Mouse (Mus musculus) kidney, postnatal 25 days (tissue): ENCODE measurements around the gene Fermt1.

Experiments
- DNase-seq, 2 experiments: peaks; one replicate each; pipeline ENCODE4 v3.0.0; 2021; ENCODE audit warnings: mixed read lengths in 2 of 2

Fermt1 gene

DNA sequence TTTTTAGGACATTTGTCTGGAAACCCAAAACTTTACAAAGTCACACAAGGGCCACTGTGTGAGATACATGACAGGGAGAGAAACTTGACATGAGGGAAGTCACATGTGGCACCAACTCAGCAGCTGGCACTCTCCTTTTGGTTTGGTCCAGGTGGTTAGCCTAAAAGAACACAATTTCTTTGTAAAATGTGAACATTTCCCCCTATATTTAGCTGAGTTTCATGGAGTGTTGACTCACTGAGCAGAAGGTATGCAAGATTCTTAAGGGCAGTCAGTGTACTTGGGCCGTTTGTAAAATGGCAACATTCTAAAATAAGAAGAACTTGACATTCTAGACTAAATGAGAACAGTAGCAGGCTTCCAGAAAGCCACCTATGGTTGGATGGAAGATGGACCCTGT, 30.9 kb downstream of the Fermt1 start:
- no peak for DNase-seq

DNA sequence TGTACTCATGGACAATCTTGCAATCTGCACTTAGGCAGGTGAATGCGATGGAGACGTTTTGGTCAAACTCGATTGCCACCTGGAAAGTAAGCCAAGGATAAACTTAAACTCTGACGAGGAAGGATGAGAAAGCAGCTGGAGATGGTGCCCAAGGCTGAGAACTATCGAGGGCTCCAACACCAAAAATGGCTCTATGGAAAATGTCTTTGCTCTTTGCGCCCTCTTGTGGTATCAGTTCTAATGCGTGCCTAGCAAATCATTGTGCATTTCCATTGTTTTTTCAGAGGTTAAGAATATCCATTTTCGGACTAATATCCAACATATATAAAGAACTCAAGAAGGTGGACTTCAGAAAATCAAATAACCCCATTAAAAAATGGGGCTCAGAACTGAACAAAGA, 38.9 kb downstream of the Fermt1 start:
- DNase-seq, result peak in 1 of 2 experiments; percentile 55

DNA sequence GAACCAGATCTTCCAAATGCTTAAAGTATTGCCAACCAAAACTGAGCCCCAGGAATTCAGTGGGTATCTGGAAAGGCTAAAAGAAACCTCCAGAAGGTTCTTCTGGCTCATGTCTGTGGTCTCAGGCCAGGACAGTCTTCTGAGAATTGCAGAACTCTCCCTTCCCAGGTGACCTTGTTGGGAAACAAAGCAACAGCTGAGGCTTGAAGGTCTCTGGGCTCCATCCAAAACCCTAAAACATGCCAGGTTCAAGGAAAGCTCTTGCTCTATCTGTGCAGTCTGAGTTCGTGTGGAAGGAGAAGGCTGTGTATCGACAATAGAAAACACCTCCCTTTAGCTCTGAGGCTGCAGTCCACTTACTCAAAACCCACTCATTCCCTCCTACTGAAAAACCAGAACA, 40.7 kb downstream of the Fermt1 start:
- DNase-seq, result no peak

DNA sequence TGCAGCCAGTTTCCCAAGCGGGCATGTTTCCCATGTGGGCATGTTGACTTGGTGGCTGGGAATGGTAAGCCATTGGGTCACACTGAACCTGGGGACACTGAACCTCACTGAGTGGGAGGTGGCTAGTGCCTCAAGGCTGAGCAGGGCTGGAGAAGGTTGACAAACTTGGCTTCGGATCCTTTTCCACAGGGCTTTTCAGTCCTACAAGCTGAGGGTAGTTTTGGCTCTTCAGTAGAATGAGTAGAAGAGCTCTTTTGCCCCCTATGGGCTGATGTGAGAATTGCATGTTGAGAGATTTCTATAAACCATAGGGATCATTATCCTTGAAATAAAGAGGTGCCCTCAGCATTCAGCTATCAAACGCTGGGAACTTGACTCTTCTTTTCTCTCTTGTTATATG, 42.2 kb downstream of the Fermt1 start:
- peak; percentile 41 to 72 for DNase-seq

DNA sequence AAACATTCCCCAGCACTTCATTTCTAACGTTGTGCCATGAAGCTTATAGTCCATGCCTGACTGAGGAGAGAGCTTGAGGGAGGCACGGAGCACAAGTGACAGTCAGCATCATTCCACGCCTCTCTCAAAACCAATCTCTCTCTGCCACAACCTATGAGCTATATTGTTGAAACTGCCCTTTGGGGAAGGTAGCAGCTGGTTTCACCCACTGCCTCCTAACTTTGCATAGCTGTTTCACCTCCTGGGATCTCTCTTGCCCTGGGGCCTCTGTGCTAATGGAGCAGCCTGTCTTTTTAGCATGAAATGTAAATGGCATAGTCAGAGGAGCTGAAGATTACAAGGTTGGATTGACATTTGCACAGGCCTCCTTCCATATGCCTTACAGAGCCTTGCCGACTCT, 43.6 kb downstream of the Fermt1 start:
- no peak for DNase-seq

DNA sequence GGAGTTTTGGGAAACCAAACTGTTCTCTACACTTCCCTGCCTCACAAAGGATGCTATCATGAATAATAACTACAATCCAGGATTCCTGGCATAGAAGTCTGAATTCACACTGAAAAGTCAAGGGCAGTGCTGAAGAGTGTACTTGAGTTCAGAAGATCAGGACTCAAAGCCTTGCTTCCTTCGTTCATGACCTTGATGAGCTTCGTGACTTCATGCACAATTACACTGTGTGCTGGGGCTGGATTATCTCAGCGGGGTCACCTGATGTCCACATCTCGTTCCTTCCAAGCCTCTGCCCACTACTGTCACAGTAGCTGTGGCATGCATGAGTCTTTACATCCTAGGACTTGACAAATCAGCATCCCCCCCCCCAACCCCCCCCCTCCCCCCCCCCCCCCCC, 44.1 kb downstream of the Fermt1 start:
- no peak for DNase-seq

DNA sequence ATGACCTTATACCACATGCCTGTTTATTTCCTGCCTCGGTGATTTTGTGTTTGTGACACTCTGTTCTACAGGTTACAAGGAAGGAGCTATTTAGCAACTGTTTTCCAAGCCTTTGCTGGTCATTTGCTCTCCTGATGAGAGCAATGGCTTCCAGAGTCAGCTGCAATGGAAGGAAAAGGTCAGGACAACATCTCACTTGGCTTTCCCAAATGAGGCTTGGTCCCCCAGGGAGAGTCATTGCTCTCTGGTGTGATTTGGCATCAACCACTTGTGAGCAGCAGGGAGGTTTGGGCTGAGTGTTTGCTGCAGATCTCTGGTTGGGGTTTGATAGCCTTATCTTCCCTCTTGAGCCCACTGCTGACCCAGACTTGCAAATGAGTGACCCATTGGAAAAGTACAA, 45.1 kb downstream of the Fermt1 start:
- no peak for DNase-seq

DNA sequence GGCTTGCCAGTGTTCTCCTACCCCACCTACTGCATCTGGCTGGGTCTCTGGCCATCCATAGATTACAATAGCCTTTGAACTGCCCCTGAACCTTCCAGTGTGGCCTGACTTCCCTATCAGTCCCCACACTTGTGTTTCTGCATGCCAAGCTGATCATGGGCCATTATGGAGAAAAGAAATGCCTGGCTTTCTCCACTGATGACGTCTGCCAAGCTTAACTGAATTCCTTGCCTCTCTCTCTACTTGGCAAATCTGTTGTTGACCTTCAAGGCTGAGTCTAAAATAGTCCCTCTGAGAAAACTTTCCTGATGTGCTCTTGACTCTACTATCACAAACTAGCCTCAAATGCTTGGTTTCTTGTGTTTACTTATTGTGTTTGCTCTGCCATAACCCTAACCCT, 47.5 kb downstream of the Fermt1 start:
- DNase-seq, result no peak

DNA sequence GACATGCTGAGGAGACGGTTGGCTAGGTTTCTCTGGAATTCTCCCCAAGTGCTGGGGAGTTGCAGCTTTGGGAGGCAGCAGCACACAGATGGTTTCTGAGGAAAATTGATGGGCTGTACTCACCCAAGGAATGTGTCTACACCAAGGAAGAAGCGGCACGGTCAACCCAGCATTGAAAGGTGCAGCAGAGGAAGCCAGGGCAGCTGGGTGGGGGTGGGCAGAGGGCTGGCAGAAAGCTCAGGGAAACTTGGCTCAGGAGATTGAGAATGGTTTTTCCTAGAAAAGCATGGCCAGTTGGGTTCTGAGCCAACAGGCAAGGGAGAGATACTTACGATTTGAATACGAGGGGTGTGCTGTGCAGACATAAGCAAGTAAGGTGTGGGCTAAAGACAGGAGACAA, 51.9 kb downstream of the Fermt1 start:
- no peak for DNase-seq

DNA sequence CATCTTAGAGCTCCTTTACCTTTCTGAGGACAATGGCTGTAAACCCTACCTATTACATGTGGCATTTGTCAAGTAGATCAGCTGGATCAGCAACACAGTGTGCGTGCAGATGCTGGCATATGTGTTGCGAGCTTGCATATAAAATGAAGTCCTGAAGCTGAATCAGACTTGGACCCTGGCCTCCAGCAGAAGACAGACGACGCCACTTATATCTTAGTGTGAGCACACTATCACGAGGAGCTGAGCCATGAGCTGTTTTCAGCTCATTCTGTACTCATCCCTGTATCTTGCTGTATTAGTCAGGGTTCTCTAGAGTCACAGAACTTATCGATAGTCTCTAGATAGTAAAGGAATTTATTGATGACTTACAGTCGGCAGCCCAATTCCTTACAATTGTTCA, 60.4 kb downstream of the Fermt1 start:
- DNase-seq, result no peak

DNA sequence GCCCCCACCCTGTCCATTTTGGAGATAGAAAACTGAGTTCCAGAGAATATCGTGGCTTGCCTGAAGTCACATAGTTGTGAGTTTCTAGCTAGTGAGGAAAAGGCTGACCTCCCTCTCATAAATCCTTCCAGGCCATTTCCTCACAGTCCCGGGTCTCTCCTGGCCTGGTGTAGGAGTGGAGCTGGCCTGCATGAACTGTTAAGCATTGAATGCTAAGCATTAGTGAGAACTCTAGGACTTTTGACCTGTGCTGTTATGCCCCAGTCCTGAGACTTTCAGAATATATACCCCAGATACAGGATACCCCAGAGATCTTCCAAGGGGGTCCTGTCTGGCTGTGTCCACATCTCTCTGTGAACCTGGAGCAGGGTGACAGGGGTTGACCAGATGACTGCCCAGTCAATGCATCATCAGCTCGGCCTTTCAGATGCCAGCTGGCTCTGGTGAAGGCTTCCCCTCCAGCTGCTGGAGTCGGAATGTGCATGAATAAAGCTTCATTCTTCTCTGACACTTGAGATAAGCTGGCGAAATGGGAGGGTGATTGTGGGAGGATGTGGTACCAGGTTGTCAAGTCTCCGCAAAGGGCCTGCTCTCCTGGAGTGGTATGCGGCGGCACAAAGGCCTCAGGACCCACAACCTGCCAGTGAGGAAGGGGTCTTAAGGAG, 61.3 kb downstream of the Fermt1 start:
- no peak for DNase-seq

DNA sequence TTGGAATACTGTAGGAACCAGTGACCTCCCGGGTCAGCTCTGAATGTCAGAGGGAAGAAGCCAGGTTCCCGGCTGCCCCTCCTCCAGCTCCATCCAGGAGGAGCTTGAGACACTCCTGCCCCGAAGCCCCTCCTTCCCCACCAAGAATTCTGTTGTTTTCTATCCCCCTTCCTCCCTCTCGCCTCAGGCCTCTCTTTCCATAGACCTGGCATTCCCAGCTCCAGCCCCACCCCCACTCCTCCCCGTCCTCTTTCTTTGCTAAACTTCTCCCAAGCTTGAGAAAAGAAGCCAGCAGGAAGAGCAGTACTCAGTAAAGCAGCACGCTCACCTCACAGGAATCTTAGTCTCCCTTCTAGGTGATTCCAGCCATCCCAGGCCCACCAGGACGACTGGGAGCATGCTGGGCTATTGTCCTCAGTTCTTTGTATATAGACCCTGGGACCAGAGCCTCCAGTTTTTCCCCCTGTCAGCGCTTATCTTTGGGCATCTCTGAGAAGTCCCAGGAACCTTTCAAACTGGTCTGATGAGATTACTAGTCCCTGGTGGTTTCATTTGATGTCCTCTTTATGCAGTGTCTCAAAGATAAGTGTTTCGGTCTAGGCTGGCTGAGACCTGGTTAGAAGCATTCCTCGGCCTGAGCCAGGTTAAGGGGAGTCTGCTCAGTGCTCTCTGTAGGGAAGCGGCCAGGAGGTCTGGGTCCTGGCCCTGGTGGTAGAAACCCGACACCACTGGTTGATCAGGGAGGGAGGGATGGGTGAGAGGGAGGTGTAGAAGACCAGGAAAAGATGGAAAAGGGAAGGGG, 64.7 kb downstream of the Fermt1 start, which contains the start of gene Lrrn4:
Lrrn4 (minus strand) TSS at position 48 of the 802 bp plus-strand sequence.
- DNase-seq, result no peak

DNA sequence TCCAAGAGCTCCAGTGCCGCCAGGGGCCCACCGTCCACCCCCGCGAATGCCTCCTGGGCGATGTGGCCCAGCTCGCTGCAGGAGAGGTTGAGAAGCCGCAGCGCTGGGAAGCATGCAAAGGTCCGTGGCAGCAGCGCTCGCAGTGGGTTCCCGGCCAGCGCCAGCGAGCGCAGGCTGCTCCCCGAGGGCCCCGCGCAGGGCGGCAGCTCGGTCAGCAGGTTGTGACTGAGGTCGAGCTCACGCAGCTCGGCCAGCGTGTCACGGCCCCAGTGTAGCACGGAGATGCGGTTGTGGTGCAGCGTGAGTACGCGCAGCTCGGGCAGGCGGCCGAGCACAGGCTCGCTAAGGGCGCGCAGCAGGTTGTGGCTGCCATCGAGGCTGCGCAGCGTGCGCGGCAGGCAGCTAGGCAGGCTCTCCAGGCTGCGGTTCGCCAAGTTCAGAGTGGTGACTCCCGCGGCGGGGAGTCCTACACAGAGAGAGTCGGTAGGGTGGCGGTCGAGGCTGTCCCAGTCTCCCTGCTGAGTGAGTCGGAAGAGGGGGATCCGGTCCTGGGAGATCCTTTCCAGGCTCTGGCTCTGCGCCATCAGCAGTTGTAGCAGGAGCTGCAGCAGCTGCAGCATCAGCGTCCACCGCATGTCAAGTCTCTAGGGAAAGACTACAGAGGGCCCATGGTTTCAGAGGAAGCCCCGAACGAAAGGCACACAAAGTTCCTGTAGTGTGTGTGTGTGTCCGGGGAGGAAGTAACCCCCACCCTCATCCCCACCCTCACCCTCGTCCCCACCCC, 66.3 kb downstream of the Fermt1 start:
- DNase-seq, result peak; percentile 53 to 62

DNA sequence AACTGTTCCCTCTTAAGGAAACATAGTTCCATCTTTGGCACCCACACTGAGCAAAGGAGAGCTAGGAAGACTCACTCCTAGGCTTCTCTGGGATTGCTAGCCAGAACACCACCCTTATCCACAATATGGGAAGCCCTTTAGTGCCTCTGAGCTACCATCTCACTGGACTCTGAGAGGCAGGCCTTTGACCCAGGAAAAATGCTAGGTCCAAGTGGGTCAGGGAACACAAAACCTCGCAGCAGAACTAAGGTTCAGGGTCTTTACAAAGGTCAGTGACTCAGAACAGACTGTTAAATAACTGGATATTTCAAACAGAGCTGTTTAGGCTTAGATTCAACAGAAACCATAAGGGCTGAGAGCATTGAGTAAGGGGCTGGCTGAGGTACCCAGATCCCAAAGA, 68.7 kb downstream of the Fermt1 start:
- DNase-seq, result peak; percentile 36 to 70

DNA sequence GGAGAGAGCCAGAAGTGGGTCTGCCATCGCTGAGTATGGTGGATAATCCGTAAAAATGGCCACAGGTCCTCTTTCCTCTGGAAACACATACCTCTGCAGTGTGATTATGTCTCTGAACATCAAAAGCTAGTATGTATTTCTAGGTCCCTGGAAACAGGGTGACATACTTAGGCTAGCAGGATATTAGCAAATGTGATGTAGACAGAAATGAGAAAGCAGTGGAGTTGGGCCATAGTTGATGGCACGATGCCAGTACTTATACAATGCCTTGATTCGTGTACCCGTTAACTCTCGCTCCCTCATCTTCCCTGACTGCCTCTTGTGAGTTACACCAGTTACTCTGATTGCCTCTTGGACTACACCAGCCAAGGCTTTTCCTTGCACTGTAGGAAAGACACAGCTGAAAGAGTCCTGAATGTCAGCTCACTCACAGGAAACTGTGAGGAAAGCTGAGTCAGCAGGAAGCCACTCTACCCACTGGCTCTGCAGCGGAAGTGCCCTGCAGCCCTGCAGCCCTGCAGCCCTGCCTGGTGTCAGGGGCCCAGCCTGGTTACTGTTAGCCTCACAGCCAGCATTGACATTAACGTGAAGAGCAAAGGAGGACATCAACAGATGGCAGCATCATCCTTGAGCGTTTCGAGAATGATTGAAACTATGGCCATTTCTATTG, 71.9 kb downstream of the Fermt1 start:
- DNase-seq, result no peak

DNA sequence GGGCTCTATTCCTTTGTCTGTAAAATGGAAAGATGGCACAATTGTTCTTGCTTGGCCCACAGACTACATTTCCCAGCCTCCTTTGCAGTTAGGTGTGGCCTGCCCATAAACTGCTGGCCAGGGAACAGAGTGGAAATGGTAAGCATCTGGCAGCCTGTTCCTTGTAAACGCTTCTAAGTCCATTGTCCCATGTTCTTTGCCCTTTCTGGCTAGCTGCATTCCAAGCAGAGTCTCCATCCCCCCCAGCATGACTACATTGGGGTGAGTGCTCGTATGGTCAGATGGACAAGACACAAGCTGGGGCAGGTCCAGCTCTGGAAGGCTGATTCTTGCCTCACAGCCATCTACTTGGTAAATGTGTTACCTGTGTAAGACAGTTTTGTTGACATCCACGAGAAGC, 74.0 kb downstream of the Fermt1 start:
- DNase-seq, result peak; percentile 79 to 93

DNA sequence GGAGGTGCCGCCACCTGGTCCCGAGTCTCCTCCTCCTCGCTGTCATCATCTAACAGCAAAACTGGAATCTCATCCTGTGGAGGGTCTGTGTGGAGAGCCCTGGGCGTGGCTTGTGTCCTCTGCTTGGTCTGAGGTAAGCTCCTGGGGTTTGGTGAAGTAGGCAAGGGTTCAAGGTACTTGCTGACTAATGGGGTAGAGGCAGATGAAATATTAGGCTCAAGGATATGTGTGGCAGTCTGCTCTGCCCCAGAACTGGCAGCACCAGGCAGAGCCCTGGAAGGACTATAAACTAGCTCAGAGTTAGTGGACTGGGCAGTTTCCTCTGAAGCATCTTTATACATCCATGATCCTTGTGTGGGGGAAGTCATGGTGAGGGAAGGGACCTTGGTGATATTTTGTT, 75.4 kb downstream of the Fermt1 start:
- no peak for DNase-seq

DNA sequence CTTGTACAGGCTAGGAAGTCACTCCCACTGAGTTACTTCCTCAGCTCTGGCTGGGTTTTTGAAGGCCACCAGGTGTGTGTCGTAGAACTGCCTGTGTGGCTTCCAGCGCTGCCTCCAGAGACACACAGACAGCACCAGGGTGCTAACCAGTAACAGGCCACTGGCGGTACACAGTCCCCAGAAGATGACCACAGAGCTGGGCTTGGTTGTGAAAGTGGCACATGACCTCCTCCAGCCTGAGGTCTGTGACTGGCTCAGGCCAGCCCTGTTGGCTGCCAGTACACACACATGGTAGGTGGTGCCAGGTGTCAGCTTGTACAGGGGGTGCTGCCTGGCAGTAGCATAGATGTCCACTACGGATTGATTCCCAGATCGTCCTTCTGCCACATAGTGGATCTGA, 76.0 kb downstream of the Fermt1 start:
- peak in 1 of 2 experiments; percentile 43 for DNase-seq

DNA sequence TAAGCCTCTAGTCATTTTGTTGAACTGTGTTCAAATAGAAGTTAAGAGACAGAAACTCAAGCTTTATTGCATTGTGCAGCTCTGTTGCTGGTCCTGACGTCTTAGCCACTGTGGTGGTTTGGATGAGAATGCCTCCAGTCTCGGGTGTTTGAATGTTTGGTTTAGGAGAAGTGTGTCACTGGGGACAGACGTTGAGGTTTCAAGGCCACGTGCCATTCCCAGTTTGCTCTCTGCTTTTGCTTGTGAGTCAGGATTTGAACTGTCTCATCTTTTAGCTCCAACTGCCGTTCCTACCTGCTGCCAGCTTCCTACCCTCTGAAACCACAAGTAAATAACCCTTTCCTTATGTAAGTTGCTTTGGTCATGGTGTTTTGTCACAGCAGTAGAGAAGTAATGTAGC, 78.2 kb downstream of the Fermt1 start:
- DNase-seq, result no peak

DNA sequence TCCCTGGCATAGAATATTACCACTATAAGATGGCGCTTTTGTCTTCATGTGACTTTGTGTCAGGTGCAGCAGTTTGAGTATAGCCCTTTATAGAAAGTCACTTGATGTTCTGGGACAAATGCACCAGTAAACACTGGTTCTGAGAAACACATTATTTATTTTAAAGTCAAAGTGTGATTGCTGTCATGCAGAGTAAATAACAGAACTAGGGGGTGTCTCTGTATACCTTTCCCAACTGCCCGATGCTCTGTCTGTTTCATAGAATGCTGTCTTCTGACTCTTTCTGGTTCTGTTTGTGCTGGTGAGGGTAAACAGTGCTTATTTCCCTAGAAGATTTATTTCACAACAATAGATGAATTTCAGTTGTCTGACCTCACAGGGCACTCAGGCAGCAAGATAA, 82.4 kb downstream of the Fermt1 start:
- no peak for DNase-seq

DNA sequence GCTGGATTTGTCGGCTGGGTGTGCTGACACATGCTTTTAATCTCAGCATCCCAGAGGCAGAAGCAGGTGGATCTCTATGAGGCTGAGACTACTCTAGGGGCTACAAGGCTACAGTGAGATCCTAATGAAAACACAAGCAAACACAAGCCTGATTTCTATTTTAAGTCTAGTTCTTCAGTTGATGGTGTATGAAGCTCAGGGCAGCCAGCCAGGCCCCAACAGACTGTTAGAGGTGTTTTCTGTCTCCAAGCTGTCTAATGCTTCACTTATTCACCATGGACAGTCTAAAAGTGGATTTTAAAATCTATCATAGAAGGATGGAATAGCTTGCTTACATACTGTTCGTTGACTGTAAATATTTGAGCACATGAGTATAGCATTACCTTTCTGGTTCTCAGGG, 84.2 kb downstream of the Fermt1 start:
- DNase-seq, result no peak

DNA sequence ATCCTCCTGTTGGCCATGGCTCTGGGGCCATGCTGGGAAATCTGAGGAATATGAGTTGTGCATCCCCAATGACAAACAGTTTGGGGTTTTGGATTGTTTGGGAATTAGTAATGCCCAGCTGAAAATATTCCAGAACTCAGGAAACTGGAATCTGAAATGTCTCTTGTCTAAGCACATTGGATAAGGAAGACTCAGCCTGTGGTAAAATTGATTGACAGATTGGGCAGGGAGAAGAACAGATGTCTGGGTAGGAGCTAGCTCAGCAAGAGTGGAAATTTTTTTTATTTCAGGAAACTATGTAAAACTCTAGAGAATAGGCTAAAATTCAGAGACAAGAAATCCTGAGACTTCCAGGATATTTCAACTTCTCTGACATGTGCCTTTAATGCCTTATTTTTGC, 85.3 kb downstream of the Fermt1 start:
- no peak for DNase-seq

DNA sequence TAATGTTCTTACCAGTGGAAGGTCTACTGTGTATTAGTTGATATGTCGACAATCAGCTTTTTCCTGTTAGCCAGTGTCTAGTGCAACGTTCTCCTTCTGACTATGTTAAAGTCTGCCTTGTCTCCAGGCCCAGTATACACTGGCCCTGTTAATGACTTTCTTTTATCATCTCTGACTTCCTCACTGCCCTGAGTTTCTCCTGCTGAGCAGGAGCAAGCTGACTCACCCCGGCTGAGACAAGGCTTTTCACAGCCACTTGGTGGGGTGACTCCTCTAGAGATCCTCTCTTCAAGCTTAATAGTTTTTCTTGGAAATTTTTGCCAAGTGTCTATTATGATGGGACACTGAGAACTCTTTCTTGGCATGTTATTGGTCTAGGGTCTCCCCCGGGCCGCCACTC, 89.4 kb downstream of the Fermt1 start:
- DNase-seq, result no peak
